Mouse (Mus musculus): ENCODE measurements at regions not wholly inside any gene's neighbourhood (a gene's known extent, or its start where the extent isn't known, plus 50 kb on each side); places are given as distances from the start of the nearest gene placed in this dataset.
"Not testable (repeated sequence)": the region's sequence is repeated elsewhere in the genome, so short reads cannot be mapped to it uniquely, and the experiment has no call there.

- intact Hi-C loops (cut with DNase I) = no loop called here
- DNase-seq (ENCODE audit: low spot score) = no peak
Measured at GRCm38 (mm10) chr8:102223097-102223496, 562.3 kb downstream of the Cdh11 start.

- intact Hi-C loops (cut with DNase I) = no loop called here
Measured at GRCm38 (mm10) chr8:102205633-102206032, 579.8 kb downstream of the Cdh11 start.

GRCm38 (mm10) chr8:102159541-102160197 is 625.8 kb downstream of the Cdh11 start:
- intact Hi-C loops (cut with DNase I) = no loop called here
- no peak for DNase-seq (ENCODE audit: low spot score)

More at GRCm38 (mm10) chr8:102205633-102206032, 579.8 kb downstream of the Cdh11 start:
- no peak for DNase-seq (ENCODE audit: low spot score)

GRCm38 (mm10) chr8:102118657-102119056 is 666.8 kb downstream of the Cdh11 start:
- intact Hi-C loops (cut with DNase I) = no loop called here
- no peak for DNase-seq (ENCODE audit: low spot score)

- intact Hi-C loops (cut with DNase I) = no loop called here
- DNase-seq (ENCODE audit: low spot score) = no peak
Measured at GRCm38 (mm10) chr8:102116846-102117403, 668.5 kb downstream of the Cdh11 start.

GRCm38 (mm10) chr8:102103773-102104172 is 681.7 kb downstream of the Cdh11 start:
- no peak for DNase-seq (ENCODE audit: low spot score)
- intact Hi-C loops (cut with DNase I) = no loop called here

GRCm38 (mm10) chr8:102096726-102097125 is 688.7 kb downstream of the Cdh11 start:
- intact Hi-C loops (cut with DNase I) = loop anchor here (10.0 kb wide), 1 partner anchor 688 kb away; the partner anchor contains the start of gene Cdh11
- DNase-seq (ENCODE audit: low spot score) = no peak

- intact Hi-C loops (cut with DNase I) = no loop called here
- DNase-seq (ENCODE audit: low spot score) = no peak
Measured at GRCm38 (mm10) chr8:102085927-102086326, 699.5 kb downstream of the Cdh11 start.

- DNase-seq (ENCODE audit: low spot score) = no peak
- intact Hi-C loops (cut with DNase I) = no loop called here
Measured at GRCm38 (mm10) chr8:102075611-102076010, 709.8 kb downstream of the Cdh11 start.

- intact Hi-C loops (cut with DNase I) = loop anchor here (5.0 kb wide), 1 partner anchor 437 kb away; no protein-coding TSS in a partner anchor
- DNase-seq (ENCODE audit: low spot score) = no peak
Measured at GRCm38 (mm10) chr8:102064137-102064536, 721.3 kb downstream of the Cdh11 start.

GRCm38 (mm10) chr8:102053429-102053828 is 732.0 kb downstream of the Cdh11 start:
- intact Hi-C loops (cut with DNase I) = no loop called here
- no peak for DNase-seq (ENCODE audit: low spot score)

GRCm38 (mm10) chr8:102026956-102027927 is 758.2 kb downstream of the Cdh11 start:
- intact Hi-C loops (cut with DNase I) = no loop called here
- no peak for DNase-seq (ENCODE audit: low spot score)

- intact Hi-C loops (cut with DNase I) = no loop called here
- no peak for DNase-seq (ENCODE audit: low spot score)
Measured at GRCm38 (mm10) chr8:102024472-102024871, 761.0 kb downstream of the Cdh11 start.

GRCm38 (mm10) chr8:102017776-102018175 is 767.7 kb downstream of the Cdh11 start:
- intact Hi-C loops (cut with DNase I) = no loop called here

GRCm38 (mm10) chr8:102000326-102001016 is 785.0 kb downstream of the Cdh11 start:
- intact Hi-C loops (cut with DNase I) = no loop called here
- DNase-seq (ENCODE audit: low spot score) = no peak

More at GRCm38 (mm10) chr8:102017776-102018175, 767.7 kb downstream of the Cdh11 start:
- no peak for DNase-seq (ENCODE audit: low spot score)

GRCm38 (mm10) chr8:101996761-101997160 is 788.7 kb downstream of the Cdh11 start:
- DNase-seq (ENCODE audit: low spot score); intact Hi-C loops (cut with DNase I): not testable (repeated sequence)

- no peak for DNase-seq (ENCODE audit: low spot score)
- intact Hi-C loops (cut with DNase I) = no loop called here
Measured at GRCm38 (mm10) chr8:101956832-101957231, 828.6 kb downstream of the Cdh11 start.

- intact Hi-C loops (cut with DNase I) = no loop called here
- no peak for DNase-seq (ENCODE audit: low spot score)
Measured at GRCm38 (mm10) chr8:101950599-101950998, 834.8 kb downstream of the Cdh11 start.

GRCm38 (mm10) chr8:101937859-101938258 is 847.6 kb downstream of the Cdh11 start:
- intact Hi-C loops (cut with DNase I) = no loop called here
- DNase-seq (ENCODE audit: low spot score) = no peak

GRCm38 (mm10) chr8:101913665-101914064 is 871.8 kb downstream of the Cdh11 start:
- DNase-seq (ENCODE audit: low spot score) = no peak
- intact Hi-C loops (cut with DNase I) = no loop called here

All from heart, postnatal 25 days (tissue).